Mouse (Mus musculus) midbrain, embryonic 14.5 days (tissue): ENCODE measurements at regions not wholly inside any gene's neighbourhood (a gene's known extent, or its start where the extent isn't known, plus 50 kb on each side); places are given as distances from the start of the nearest gene placed in this dataset.

Source experiments
- ATAC-seq: fragments of 200-750 bp; cut with Nextera tagmentation; 2 replicates; pipeline ENCODE4 v1.8.0; 2017; ENCODE audit warnings: moderate number of reproducible peaks, moderate library complexity; ENCODE audit not compliant: low FRiP score, low TSS enrichment
- DNase-seq: peaks from one replicate; pipeline ENCODE4 v3.0.0-alpha.2; 2015
- H3K27ac ChIP-seq: fragments of 300-500 bp; sonication (generic); replicated peaks from 2 replicates; pipeline ENCODE4 v1.5.1; 2014; ENCODE audit warnings: mild to moderate bottlenecking, low read depth, low read length, moderate library complexity
- H3K27me3 ChIP-seq: fragments of 300-500 bp; sonication (generic); 2 replicates; pipeline ENCODE4 v1.6.1; 2014; ENCODE audit warnings: low read length, control low read depth, mixed read lengths; ENCODE audit not compliant: control insufficient read depth, insufficient read depth
- H3K36me3 ChIP-seq: fragments of 300-500 bp; sonication (generic); 2 replicates; pipeline ENCODE4 v1.6.1; 2014; ENCODE audit warnings: low read length, control low read depth; ENCODE audit not compliant: control insufficient read depth, insufficient read depth
- H3K4me1 ChIP-seq: fragments of 300-500 bp; sonication (generic); 2 replicates; pipeline ENCODE4 v1.6.1; 2014; ENCODE audit warnings: mild to moderate bottlenecking, antibody characterized with exemption, low read length, control low read depth; ENCODE audit not compliant: control insufficient read depth, insufficient read depth
- H3K4me2 ChIP-seq: fragments of 300-500 bp; sonication (generic); 2 replicates; pipeline ENCODE4 v1.6.1; 2014; ENCODE audit warnings: mild to moderate bottlenecking, low read length, moderate library complexity
- H3K4me3 ChIP-seq: fragments of 300-500 bp; sonication (generic); replicated peaks from 2 replicates; pipeline ENCODE4 v1.5.1; 2014; ENCODE audit warnings: low read depth, low read length
- H3K9ac ChIP-seq: fragments of 300-500 bp; sonication (generic); replicated peaks from 2 replicates; pipeline ENCODE4 v1.6.1; 2014; ENCODE audit warnings: mild to moderate bottlenecking, low read length, moderate library complexity
- H3K9me3 ChIP-seq: fragments of 300-500 bp; sonication (generic); 2 replicates; pipeline ENCODE4 v1.6.1; 2016; ENCODE audit warnings: low read length, control low read depth, mixed read lengths; ENCODE audit not compliant: control insufficient read depth
- WGBS: fragments of 180-500 bp; shearing (Covaris S2); extraction: QIAGEN DNeasy Blood & Tissue Kit; methylation state at CpG from one replicate; pipeline ENCODE4 v1.1.7; 2014; 5-methylcytosine and 5-hydroxymethylcytosine counted together

DNA sequence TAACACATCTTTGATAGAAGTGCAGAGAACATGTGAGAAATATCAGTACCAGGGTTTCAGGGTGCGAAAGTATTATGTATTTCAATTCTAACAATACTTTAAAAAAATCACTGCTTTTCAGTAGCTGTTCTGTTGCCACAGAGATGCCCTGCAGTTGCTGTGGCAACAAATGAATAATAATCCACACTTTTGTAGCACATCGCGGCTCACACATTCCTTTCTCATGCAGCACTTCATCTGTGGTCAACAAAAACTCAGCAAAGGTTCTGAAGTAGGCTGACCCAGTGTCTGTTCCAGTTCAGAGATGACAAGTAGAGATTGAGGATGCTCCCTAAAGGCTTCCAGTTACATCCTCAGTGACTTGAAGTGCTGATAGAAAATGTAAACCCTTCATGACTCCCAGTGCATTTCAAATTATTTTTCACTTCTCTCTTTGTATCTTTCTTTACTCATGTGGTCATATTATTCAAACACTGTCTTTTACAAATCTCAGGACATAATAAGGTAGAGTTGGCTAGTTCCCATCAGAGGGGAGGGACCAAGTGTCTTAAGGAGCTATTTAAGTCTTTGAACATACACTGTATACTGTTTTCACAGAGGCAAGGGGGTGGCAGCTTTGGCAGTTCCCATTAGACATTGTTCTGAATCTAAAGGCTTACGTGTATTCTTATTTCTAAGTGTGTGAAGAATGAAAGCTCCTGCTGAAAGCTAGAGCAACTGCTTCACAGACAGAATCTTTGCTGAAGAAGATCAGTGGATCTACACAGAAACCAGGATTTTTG lies 460.6 kb upstream of the Slit2 start:
- H3K4me2 ChIP-seq = no peak overlapping the region
- no peaks in the 10 kb centered on the region for H3K36me3 ChIP-seq

DNA sequence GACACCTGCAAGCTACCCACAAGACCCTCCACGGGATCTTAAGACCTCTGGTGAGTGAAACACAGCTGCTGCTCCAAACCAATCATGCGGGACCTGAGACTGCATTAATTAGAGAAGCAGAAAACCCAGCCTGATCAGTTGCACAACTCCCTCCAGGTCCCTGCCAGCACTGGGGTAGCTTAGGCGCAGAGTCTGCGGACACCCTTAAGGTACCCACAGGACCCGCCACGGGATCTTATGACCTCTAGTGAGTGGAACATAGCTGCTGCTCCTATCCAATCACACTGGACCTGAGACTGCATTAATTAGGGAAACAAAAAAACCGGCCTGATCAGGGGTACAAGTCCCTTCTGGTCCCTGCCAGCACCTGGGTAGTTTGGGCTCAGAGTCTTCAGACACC lies 454.3 kb upstream of the Slit2 start:
- no peaks in the 10 kb centered on the region for H3K9me3 ChIP-seq
- H3K4me1 ChIP-seq = no peaks in the 10 kb centered on the region
- no peaks in the 10 kb centered on the region for H3K27me3 ChIP-seq
- H3K4me2 ChIP-seq = no peak overlapping the region
- no peak for ATAC-seq
- no peak for DNase-seq
- no peak overlapping the region for H3K4me3 ChIP-seq
- H3K36me3 ChIP-seq = no peaks in the 10 kb centered on the region
- 89% methylated on average over 7 of the region's 7 CpGs for WGBS
- H3K27ac ChIP-seq = no peak overlapping the region
- no peak overlapping the region for H3K9ac ChIP-seq

More for the DNA sequence above, 460.6 kb upstream of the Slit2 start:
- ATAC-seq (no peak), DNase-seq (peak; percentile 49)
- Histone ChIP-seq H3K4me1 (peaks cover 6% of the 10 kb centered on the region; the same call in 1 of the 2 replicates), H3K27me3 (no peaks in the 10 kb centered on the region), H3K4me3 (no peak overlapping the region), H3K9me3 (no peaks in the 10 kb centered on the region), H3K9ac (no peak overlapping the region), H3K27ac (no peak overlapping the region)
- WGBS = 14% methylated on average over 4 of the region's 4 CpGs

DNA sequence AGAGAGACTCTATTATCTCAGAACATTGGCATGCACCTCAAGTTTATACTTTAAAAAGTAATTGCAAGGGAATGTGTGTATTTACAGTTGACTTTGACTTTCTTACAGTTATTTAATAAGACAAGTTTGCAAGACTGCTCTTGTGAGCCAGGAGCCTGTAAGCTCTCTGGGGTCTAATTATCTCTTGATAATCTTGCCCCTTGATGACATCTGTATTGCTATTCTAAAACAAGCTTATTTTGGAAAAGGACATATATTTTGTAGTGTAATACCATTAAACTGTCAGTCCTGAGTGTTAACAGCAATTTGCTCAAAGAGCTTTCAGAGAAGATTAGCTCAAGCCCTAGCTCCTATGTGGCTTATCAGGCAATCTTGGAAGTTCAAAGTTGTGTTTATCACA lies 445.4 kb upstream of the Slit2 start:
- H3K4me3 ChIP-seq = no peak overlapping the region
- no peak for ATAC-seq
- no peak for DNase-seq

DNA sequence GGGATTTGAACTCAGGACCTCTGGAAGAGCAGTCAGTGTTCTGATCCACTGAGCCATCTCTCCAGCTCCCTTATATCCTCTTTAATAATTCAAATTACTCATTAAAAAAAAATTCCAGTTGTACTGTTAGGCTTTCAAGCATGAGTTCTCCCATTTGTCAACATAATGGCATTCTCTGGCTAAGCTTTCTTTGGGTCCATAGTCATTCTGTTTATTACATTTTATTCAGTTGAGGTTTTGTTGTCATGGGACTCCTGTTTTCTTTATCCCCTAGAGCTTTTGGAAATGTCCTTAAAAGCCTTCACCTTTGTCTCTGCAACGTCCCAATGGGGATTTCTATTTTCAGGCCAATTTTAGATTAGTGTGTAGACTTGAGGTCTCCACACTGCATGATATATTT lies 440.7 kb upstream of the Slit2 start:
- Histone ChIP-seq H3K36me3 (no peaks in the 10 kb centered on the region), H3K27ac (no peak overlapping the region)
- 59% methylated on average over 1 of the region's 1 CpGs for WGBS

More for the DNA sequence above, 445.4 kb upstream of the Slit2 start:
- Histone ChIP-seq H3K36me3 (no peaks in the 10 kb centered on the region), H3K27ac (no peak overlapping the region), H3K4me2 (no peak overlapping the region), H3K9me3 (no peaks in the 10 kb centered on the region), H3K9ac (no peak overlapping the region), H3K27me3 (no peaks in the 10 kb centered on the region), H3K4me1 (no peaks in the 10 kb centered on the region)

DNA sequence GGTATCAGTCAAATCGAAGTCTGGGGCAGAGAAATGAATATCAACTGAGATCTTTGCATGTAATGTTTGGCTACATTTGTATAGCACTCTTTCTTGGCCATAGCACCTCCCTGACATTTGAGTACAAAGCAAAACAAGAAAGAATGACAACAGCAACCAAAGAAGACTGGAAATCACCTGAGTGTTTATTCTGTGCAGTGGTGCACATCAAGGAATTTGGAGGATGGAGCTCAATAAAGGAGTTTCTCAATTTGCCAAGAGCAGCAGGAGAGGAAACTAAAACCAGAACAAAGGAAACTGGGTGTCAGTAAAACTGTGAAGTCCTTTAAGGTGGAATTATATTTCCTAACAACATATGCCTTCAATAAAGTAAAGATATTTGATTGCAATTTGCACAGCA lies 426.2 kb upstream of the Slit2 start:
- Histone ChIP-seq H3K36me3 (no peaks in the 10 kb centered on the region), H3K9ac (no peak overlapping the region), H3K9me3 (no peaks in the 10 kb centered on the region), H3K27ac (no peak overlapping the region), H3K4me2 (no peak overlapping the region), H3K4me1 (no peaks in the 10 kb centered on the region), H3K4me3 (no peak overlapping the region), H3K27me3 (no peaks in the 10 kb centered on the region)
- ATAC-seq = no peak
- WGBS = 70% methylated on average over 1 of the region's 1 CpGs
- no peak for DNase-seq

More for the DNA sequence above, 440.7 kb upstream of the Slit2 start:
- Histone ChIP-seq H3K4me2 (no peak overlapping the region), H3K9me3 (no peaks in the 10 kb centered on the region), H3K4me1 (no peaks in the 10 kb centered on the region), H3K4me3 (no peak overlapping the region), H3K27me3 (no peaks in the 10 kb centered on the region), H3K9ac (no peak overlapping the region)
- DNase-seq = no peak
- ATAC-seq = no peak

DNA sequence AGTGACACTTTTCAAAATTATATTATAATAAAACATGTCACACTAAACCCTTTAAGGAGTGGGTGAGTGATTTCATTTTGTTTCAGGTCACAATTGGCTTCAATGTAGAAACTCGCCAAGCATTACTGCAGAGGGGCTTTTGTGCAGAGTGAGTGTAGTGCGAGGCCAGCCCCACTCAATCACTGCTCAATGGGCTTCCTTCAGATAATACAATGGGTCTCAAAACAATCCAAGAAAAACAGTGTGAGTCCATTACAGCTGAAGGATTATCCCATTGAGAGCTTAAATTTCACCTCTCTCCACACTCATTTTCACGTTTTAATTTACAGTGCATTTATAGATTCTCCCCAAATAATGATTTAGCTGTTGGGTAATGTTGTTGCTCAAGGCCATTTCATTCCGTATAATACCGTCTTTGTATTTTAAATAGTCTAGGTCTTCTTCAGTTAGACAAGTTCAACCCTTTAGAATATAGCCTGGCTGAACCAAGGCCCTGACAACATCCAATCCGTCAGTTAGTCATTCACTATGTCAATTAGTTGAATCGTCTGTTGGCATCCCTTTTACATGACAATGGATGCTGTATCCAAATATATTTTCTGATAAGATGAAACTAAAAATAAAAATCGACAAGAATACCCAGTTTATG lies 425.7 kb upstream of the Slit2 start:
- no peak overlapping the region for H3K27ac ChIP-seq
- no peak overlapping the region for H3K4me3 ChIP-seq
- H3K4me1 ChIP-seq = no peaks in the 10 kb centered on the region
- ATAC-seq (no peak), DNase-seq (no peak)
- no peak overlapping the region for H3K9ac ChIP-seq
- H3K4me2 ChIP-seq = no peak overlapping the region
- H3K27me3 ChIP-seq = no peaks in the 10 kb centered on the region
- H3K36me3 ChIP-seq = no peaks in the 10 kb centered on the region
- WGBS = 30% methylated on average over 8 of the region's 8 CpGs
- no peaks in the 10 kb centered on the region for H3K9me3 ChIP-seq
